ENCODE assay signal across 18 mouse cellular contexts in the genomic region with DNA sequence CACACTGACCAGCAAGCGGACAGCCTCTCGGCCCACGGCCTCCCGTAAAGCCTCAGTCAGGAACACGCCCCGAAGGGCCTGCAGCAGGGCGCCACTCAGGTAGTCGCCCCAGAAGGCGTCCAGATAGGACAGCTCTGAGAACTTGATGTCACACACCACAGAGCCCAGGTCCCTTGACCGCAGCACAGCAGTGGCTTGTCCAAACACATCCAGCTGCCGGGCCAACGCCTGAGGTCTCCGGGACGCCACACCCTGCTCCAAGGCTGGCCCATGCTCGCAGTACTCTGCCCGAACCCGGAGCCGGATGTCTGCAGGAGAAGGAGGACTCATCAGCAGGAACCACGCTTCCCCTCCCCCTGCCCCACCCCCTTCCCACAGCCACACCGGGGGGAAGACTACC. TPM values are rescaled to one million over a fixed set of nuclear protein-coding genes. Genes with fewer than 3 reads are reported as not detected.
DNase-seq lines count a peak whose midpoint lies in the region; ATAC-seq and TF ChIP-seq lines count a peak whose summit lies in the region.
"Had no signal": no experiment of that assay in that cellular context is flagged by ENCODE, and none has a peak within 500 bp of the region (broad histone marks: within the 10 kb centered on the region; RNA-seq: fewer than 3 reads in every experiment).

No protein-coding gene starts in this region.

- peaks cover 8% of the 10 kb centered on the region; the same call in 1 of the 2 replicates for H3K4me1 ChIP-seq in heart, embryonic 15.5 days (replicated peaks)
- 0 out of 2 replicates have a peak, but pooled peaks cover 2% of the 10 kb centered on the region for H3K4me1 ChIP-seq in heart, embryonic 11.5 days (ENCODE audit: control insufficient read depth, insufficient read depth, low read length)
- peaks cover 0 to 26% of the 10 kb centered on the region in 2 experiments; a peak in 2 of 4 replicates for H3K4me1 ChIP-seq in ES-E14 (ENCODE audit: control insufficient read depth in 2 of 2, insufficient read depth in 2 of 2, low read length in 2 of 2, poor library complexity in 1 of 2)
- no peaks in the 10 kb centered on the region for H3K4me1 ChIP-seq in hindbrain, embryonic 13.5 days (replicated peaks)
- H3K4me1 ChIP-seq: forebrain, embryonic 13.5 days; hindbrain, embryonic 15.5 days had no signal

- ATAC-seq in heart, embryonic 15.5 days (replicated peaks; ENCODE audit: insufficient number of reproducible peaks, insufficient read depth, low FRiP score, low read depth) = 0 out of 2 replicates have a peak, but pooled peaks have one; percentile 15
- no peak for ATAC-seq in heart, embryonic 11.5 days (replicated peaks; ENCODE audit: insufficient number of reproducible peaks, low FRiP score, low TSS enrichment)
- no peak for ATAC-seq in hindbrain, embryonic 13.5 days (ENCODE audit: low FRiP score)
- ATAC-seq: forebrain, embryonic 13.5 days; forebrain, postnatal 0 days had no signal

- H3K27me3 ChIP-seq in heart, embryonic 15.5 days = no peaks in the 10 kb centered on the region
- no peaks in the 10 kb centered on the region for H3K27me3 ChIP-seq in heart, embryonic 11.5 days (ENCODE audit: control insufficient read depth, insufficient read depth, low read length)
- H3K27me3 ChIP-seq in hindbrain, embryonic 13.5 days = no peaks in the 10 kb centered on the region
- H3K27me3 ChIP-seq: forebrain, embryonic 13.5 days; hindbrain, embryonic 15.5 days had no signal

- no peak overlapping the region for H3K4me2 ChIP-seq in heart, embryonic 15.5 days
- H3K4me2 ChIP-seq in heart, embryonic 11.5 days = no peak overlapping the region
- H3K4me2 ChIP-seq in hindbrain, embryonic 13.5 days = no peak overlapping the region
- H3K4me2 ChIP-seq: forebrain, embryonic 13.5 days; hindbrain, embryonic 15.5 days had no signal

- no peak overlapping the region for H3K4me3 ChIP-seq in heart, embryonic 15.5 days
- H3K4me3 ChIP-seq in heart, embryonic 11.5 days (ENCODE audit: low read depth, low read length) = no peak overlapping the region
- peak overlapping the region in 1 of 2 experiments; percentile 27; a peak in 1 of 4 replicates for H3K4me3 ChIP-seq in ES-E14 (ENCODE audit: insufficient read depth in 1 of 2, low read depth in 1 of 2, low read length in 2 of 2, poor library complexity in 1 of 2, severe bottlenecking in 1 of 2)
- H3K4me3 ChIP-seq in hindbrain, embryonic 13.5 days = no peak overlapping the region
- H3K4me3 ChIP-seq: embryonic facial prominence, embryonic 10.5 days; forebrain, embryonic 13.5 days; gastrocnemius, adult 2 months; hindbrain, embryonic 10.5 days; hindbrain, embryonic 15.5 days had no signal

- no peaks in the 10 kb centered on the region for H3K9me3 ChIP-seq in heart, embryonic 15.5 days (replicated peaks)
- no peaks in the 10 kb centered on the region for H3K9me3 ChIP-seq in heart, embryonic 11.5 days (replicated peaks; ENCODE audit: control insufficient read depth, low read length)
- H3K9me3 ChIP-seq in ES-E14 (ENCODE audit: control insufficient read depth, insufficient read depth, low read depth, low read length) = no peaks in the 10 kb centered on the region
- peaks cover 6% of the 10 kb centered on the region; the same call in 1 of the 2 replicates for H3K9me3 ChIP-seq in hindbrain, embryonic 13.5 days
- H3K9me3 ChIP-seq: embryonic facial prominence, embryonic 10.5 days; hindbrain, embryonic 10.5 days; hindbrain, embryonic 15.5 days had no signal

- H3K36me3 ChIP-seq in heart, embryonic 15.5 days = peaks cover 24% of the 10 kb centered on the region
- 0 out of 2 replicates have a peak, but pooled peaks cover 2% of the 10 kb centered on the region for H3K36me3 ChIP-seq in heart, embryonic 11.5 days (ENCODE audit: control insufficient read depth, insufficient read depth, low read length)
- H3K36me3 ChIP-seq in ES-E14 (ENCODE audit: control insufficient read depth, insufficient read depth, low read length, poor library complexity, severe bottlenecking) = peaks cover 42% of the 10 kb centered on the region
- H3K36me3 ChIP-seq in hindbrain, embryonic 13.5 days = peaks cover 68% of the 10 kb centered on the region

- in situ Hi-C loops in ES-E14 (cut with MboI; ENCODE audit: low sequenced_read_pairs in 2 of 2, unreplicated experiment in 2 of 2) = no loop called here

- H3K27ac ChIP-seq in heart, embryonic 15.5 days = no peak overlapping the region
- H3K27ac ChIP-seq in heart, embryonic 11.5 days (ENCODE audit: low read depth, low read length) = no peak overlapping the region
- no peak overlapping the region for H3K27ac ChIP-seq in ES-E14 (ENCODE audit: insufficient read depth, low read depth, low read length, poor library complexity, severe bottlenecking)
- H3K27ac ChIP-seq in hindbrain, embryonic 13.5 days = no peak overlapping the region
- H3K27ac ChIP-seq: embryonic facial prominence, embryonic 10.5 days; forebrain, embryonic 13.5 days; gastrocnemius, adult 2 months; hindbrain, embryonic 10.5 days; hindbrain, embryonic 15.5 days had no signal

- 83% methylated on average over 20 of the region's 20 CpGs for WGBS in heart, embryonic 15.5 days
- 85% methylated on average over 20 of the region's 20 CpGs for WGBS in heart, embryonic 11.5 days (ENCODE audit: insufficient replicate concordance)
- WGBS in hindbrain, embryonic 13.5 days = 90% methylated on average over 20 of the region's 20 CpGs

- H3K9ac ChIP-seq in heart, embryonic 15.5 days = no peak overlapping the region
- no peak overlapping the region for H3K9ac ChIP-seq in heart, embryonic 11.5 days (ENCODE audit: low read depth, low read length)
- H3K9ac ChIP-seq in ES-E14 (ENCODE audit: insufficient read depth, low read depth, low read length, poor library complexity, severe bottlenecking) = peak overlapping the region; percentile 28; the same call in 1 of the 2 replicates
- H3K9ac ChIP-seq in hindbrain, embryonic 13.5 days = no peak overlapping the region
- H3K9ac ChIP-seq: forebrain, embryonic 13.5 days; forebrain, postnatal 0 days; hindbrain, embryonic 15.5 days had no signal

- peak; percentile 67 for DNase-seq in urinary bladder, postnatal 14 days (ENCODE audit: low spot score)
- DNase-seq in urinary bladder, postnatal 10 days (ENCODE audit: low spot score) = no peak
- DNase-seq in ES-E14 (ENCODE audit: low read depth, low spot score) = no peak
- DNase-seq in thymus, postnatal 14 days = no peak
- DNase-seq: adrenal gland, adult 2 months; adrenal gland, postnatal 36 days; cerebellum, adult 2 months; cerebellum, postnatal 10 days; forebrain, postnatal 0 days; gastrocnemius, adult 2 months; gastrocnemius, postnatal 25 days had no signal

TF ChIP-seq in ES-E14, 5 proteins besides CTCF, POLR2A, EP300 and RAD21:
- TF ChIP-seq ZC3H11A (IDR thresholded peaks at IDR 0.05; ENCODE audit: borderline replicate concordance, low read depth, low read length) = no peak
- TF ChIP-seq ZNF384 (IDR thresholded peaks at IDR 0.05; ENCODE audit: low read depth, low read length) = no peak
- TF ChIP-seq MAFK (IDR thresholded peaks at IDR 0.05; ENCODE audit: insufficient read depth, low read depth, low read length) = no peak
- no peak for TF ChIP-seq CHD2 (IDR thresholded peaks at IDR 0.05; ENCODE audit: low read depth, low read length)
- TF ChIP-seq HCFC1 (IDR thresholded peaks at IDR 0.05; ENCODE audit: borderline replicate concordance, insufficient read depth, low read length) = no peak

RNA-seq across cellular contexts. Expression of a gene that starts 16.8 kb away (rescaled TPM):
- 6.6 and 9.5 TPM in 2 replicates for polyA plus RNA-seq in heart, embryonic 15.5 days (2015; fragmentation: Nextera tagmentation; extraction: Ambion mirVana)
- polyA plus RNA-seq in heart, embryonic 11.5 days (2014; fragmentation: Nextera tagmentation; extraction: Ambion mirVana) = 5.3 and 6.7 TPM in 2 replicates
- total RNA-seq in ES-E14 (2012; rRNA removed) = 22.8 and 31.3 TPM in 2 replicates
- polyA plus RNA-seq in hindbrain, embryonic 13.5 days (2015; fragmentation: Nextera tagmentation; extraction: Ambion mirVana) = 14.0 and 15.4 TPM in 2 replicates

RNA-seq across cellular contexts. Expression of a gene that starts 17.6 kb away (rescaled TPM):
- polyA plus RNA-seq in heart, embryonic 15.5 days (2015; fragmentation: Nextera tagmentation; extraction: Ambion mirVana) = 1.7 and 2.9 TPM in 2 replicates
- polyA plus RNA-seq in heart, embryonic 11.5 days (2014; fragmentation: Nextera tagmentation; extraction: Ambion mirVana) = 2.3 and 2.7 TPM in 2 replicates
- 5.0 and 5.2 TPM in 2 replicates for total RNA-seq in ES-E14 (2012; rRNA removed)
- 1.6 and 1.9 TPM in 2 replicates for polyA plus RNA-seq in hindbrain, embryonic 13.5 days (2015; fragmentation: Nextera tagmentation; extraction: Ambion mirVana)

RNA-seq across cellular contexts. Expression of a gene that starts 24.1 kb away (rescaled TPM):
- polyA plus RNA-seq in heart, embryonic 15.5 days (2015; fragmentation: Nextera tagmentation; extraction: Ambion mirVana) = 0.49 and 1.9 TPM in 2 replicates
- 0.68 and 0.83 TPM in 2 replicates for polyA plus RNA-seq in heart, embryonic 11.5 days (2014; fragmentation: Nextera tagmentation; extraction: Ambion mirVana)
- total RNA-seq in ES-E14 (2012; rRNA removed) = 2.4 and 2.9 TPM in 2 replicates
- 33.2 and 39.7 TPM in 2 replicates for polyA plus RNA-seq in hindbrain, embryonic 13.5 days (2015; fragmentation: Nextera tagmentation; extraction: Ambion mirVana)

RNA-seq across cellular contexts. Expression of a gene that starts 34.0 kb away (rescaled TPM):
- 6.6 and 9.8 TPM in 2 replicates for polyA plus RNA-seq in heart, embryonic 15.5 days (2015; fragmentation: Nextera tagmentation; extraction: Ambion mirVana)
- 10.4 and 11.6 TPM in 2 replicates for polyA plus RNA-seq in heart, embryonic 11.5 days (2014; fragmentation: Nextera tagmentation; extraction: Ambion mirVana)
- 38.2 and 38.5 TPM in 2 replicates for total RNA-seq in ES-E14 (2012; rRNA removed)
- 13.9 and 14.6 TPM in 2 replicates for polyA plus RNA-seq in hindbrain, embryonic 13.5 days (2015; fragmentation: Nextera tagmentation; extraction: Ambion mirVana)

RNA-seq across cellular contexts. Expression of a gene that starts 46.9 kb away (rescaled TPM):
- polyA plus RNA-seq in heart, embryonic 15.5 days (2015; fragmentation: Nextera tagmentation; extraction: Ambion mirVana) = 12.1 and 13.2 TPM in 2 replicates
- 20.5 and 25.0 TPM in 2 replicates for polyA plus RNA-seq in heart, embryonic 11.5 days (2014; fragmentation: Nextera tagmentation; extraction: Ambion mirVana)
- total RNA-seq in ES-E14 (2012; rRNA removed) = 82.2 and 87.1 TPM in 2 replicates
- polyA plus RNA-seq in hindbrain, embryonic 13.5 days (2015; fragmentation: Nextera tagmentation; extraction: Ambion mirVana) = 4.0 and 4.2 TPM in 2 replicates

Comparison
In these comparisons a context has a peak if more than half of its experiments do, and no peak if none do; other contexts are left out.
1. RNA of a gene that starts 24.1 kb away (polyA plus RNA-seq): 33.2 to 39.7 TPM in hindbrain, embryonic 13.5 days; 0.68 to 0.83 TPM in heart, embryonic 11.5 days and 0.49 to 1.9 TPM in heart, embryonic 15.5 days; every median in the first group is over 10 times any median in the second.